Mouse (Mus musculus): ENCODE measurements around the gene Itpr2.

Itpr2 gene

GRCm38 (mm10) chr6:146112211-146112610, 389.8 kb downstream of the Itpr2 start:
- DNase-seq (ENCODE audit: low spot score in 2 of 2), result no peak

DNA sequence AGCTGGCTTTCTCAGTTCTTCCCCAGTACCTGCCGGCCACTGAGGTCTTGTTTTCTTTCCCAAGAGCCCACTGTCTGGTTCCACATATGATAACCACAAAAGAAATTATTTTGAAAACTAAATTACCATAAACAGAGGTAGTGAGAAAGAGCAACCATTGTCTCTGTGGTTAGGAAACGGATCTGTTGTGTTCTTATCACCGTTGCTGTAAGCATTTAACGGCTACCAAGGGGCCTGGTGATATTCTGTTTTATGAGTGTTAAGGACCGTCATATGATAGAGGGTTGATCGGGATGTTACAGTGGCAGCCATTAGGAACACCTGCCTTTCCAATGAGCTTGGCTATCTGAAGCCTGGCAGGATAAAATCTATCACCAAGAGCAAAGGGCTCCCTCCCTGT, 390.2 kb downstream of the Itpr2 start:
- no peak for DNase-seq (ENCODE audit: low spot score in 2 of 2)

DNA sequence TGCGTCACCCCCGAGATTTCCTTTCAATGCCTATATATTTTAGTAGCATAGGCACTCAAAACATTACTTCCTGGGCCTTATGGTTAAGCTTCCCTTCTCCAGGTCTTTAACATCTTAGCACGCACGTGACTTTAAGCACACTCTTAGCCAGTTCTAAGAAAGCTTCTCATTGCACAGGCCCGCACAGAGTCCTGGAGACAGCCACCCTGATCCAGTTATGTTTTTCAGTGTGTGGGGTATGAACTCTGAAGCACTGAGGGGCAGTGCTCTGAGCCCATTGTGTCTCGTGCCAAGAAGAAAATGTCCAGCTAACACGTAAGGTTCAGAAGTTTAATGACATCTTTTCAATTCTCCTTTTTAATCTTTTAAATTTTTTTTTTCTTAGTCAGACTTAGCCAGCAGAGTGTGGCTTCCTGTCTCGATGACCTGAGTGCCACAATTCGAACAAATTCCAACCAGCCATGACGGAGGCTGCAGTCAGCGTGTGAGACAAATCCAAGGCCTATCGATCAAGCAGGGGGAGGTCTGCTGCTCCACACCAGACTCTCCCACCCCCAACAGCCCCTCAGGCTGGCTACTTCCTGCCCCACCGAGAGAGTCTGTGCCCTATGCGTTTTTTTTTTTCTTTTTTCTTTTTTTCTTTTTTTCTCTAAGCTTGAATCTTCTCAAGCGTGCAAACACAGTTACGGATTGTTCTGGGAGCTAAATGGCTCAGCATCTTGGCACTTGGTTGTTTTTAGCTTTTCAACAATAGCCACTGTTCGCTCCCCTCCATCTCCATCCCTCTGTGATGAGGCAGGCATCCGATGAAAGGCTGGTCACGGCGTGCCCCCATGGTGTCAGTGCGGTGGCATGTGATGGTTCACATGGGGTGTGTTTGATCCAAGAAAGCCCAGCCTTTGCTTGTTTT, 390.9 kb downstream of the Itpr2 start:
- peak; percentile 20 to 35 for DNase-seq (ENCODE audit: low spot score in 2 of 2)

- DNase-seq (ENCODE audit: low spot score in 2 of 2), result no peak
These were observed 391.6 kb downstream of the Itpr2 start for GRCm38 (mm10) chr6:146110425-146110824.

GRCm38 (mm10) chr6:146108695-146109094, 393.3 kb downstream of the Itpr2 start:
- DNase-seq (ENCODE audit: low spot score in 2 of 2), result no peak

DNA sequence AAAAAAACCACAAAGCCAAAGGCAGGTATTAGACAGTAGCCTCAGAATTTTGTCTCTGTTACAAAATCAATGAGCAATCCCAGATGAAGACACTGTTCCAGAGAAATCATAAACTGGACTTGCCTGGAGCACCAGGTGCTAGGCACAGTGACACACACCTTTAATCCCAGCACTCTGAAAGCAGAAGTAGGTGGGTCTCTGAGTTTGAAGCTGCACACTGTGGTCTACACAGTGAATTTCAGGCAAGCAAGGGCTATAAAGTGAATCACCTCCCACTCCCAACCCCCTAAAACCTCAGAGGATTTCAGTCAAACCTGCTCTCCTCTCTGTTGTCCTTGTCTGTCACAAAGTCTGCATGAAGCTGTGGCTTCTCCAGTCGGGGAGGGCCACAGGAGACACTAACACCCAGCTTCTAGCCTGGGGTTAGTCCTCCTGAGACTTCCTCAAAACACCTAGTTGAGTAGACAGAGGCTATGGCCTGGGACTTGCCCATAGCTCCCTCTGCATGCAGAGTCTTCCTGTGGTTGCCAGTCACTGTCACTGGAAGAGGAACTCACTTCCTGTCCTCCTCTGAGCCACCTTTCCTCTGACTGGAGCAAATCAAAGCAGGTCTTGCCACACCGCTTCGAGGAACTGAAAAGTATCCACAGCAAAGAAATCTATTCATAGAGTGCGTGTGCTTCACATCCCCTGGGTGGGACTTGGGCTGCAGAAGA, 394.7 kb downstream of the Itpr2 start:
- DNase-seq (ENCODE audit: low spot score in 2 of 2), result peak; percentile 22 to 26

GRCm38 (mm10) chr6:146083056-146083961, 418.7 kb downstream of the Itpr2 start:
- DNase-seq (ENCODE audit: low spot score in 2 of 2), result no peak

- no peak for DNase-seq (ENCODE audit: low spot score in 2 of 2)
These were observed 419.5 kb downstream of the Itpr2 start for GRCm38 (mm10) chr6:146082476-146082875.

- no peak for DNase-seq (ENCODE audit: low spot score in 2 of 2)
These were observed 420.4 kb downstream of the Itpr2 start for GRCm38 (mm10) chr6:146081578-146081977.

- peak; percentile 39 to 42 for DNase-seq (ENCODE audit: low spot score in 2 of 2)
These were observed 421.2 kb downstream of the Itpr2 start for GRCm38 (mm10) chr6:146080546-146081512.

DNA sequence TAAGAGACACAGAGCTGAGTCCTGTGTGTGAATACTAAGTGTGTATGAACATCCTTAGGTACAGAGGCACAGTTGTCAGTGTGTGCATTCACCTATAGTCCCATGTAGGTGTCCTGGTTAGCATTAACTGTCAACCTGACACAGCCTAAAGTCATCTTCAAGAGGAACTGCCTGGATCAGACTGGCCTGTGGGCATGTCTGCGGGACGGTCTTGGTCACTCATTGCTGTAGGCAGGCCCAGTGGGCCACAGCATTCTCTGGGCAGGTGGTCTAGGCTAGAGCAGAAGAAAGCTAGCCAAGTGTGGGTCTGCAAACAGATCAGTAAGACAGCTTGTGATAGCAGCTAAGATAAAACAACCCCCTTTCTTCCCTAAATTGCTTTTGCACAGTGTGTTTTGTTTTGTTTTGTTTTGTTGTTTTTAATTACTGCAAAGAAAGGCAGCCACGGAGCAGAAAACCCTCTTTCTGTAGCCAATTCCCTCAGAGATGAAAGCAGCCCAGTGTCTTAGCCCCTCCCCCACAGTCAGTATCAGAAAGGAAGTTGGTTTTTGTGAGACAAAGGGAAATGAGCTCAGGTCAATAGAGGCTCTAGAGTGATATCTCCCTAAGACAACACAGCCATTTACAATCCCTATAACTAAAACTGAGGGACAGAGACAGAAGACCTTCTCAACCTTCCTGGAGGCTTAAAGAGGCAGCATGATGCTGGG, 422.1 kb downstream of the Itpr2 start:
- DNase-seq (ENCODE audit: low spot score in 2 of 2), result peak; percentile 70 to 77

DNA sequence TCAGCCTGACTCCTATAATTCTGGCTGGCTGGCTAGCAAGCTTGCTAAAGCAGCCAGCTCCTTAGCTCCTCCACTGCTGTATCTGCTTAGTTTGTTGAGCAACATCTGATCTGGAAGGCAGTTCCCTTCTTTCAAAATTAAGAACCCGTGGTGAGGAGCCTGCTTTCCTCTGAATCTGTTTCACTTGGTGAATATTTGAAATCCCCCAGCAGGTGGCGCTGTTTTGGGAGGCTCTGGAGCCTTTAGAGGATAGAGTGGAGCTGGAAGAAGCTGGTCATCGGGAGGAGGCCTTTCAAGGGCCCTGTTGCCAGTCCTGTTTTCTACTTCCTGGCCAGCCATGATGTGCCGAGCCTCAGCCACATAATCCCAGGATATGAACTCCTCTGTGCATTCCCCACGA, 422.8 kb downstream of the Itpr2 start:
- DNase-seq (ENCODE audit: low spot score in 2 of 2), result peak; percentile 49 to 73

GRCm38 (mm10) chr6:146078136-146078535, 423.9 kb downstream of the Itpr2 start:
- DNase-seq (ENCODE audit: low spot score in 2 of 2), result no peak

GRCm38 (mm10) chr6:146077124-146077889, 424.7 kb downstream of the Itpr2 start:
- no peak for DNase-seq (ENCODE audit: low spot score in 2 of 2)

DNA sequence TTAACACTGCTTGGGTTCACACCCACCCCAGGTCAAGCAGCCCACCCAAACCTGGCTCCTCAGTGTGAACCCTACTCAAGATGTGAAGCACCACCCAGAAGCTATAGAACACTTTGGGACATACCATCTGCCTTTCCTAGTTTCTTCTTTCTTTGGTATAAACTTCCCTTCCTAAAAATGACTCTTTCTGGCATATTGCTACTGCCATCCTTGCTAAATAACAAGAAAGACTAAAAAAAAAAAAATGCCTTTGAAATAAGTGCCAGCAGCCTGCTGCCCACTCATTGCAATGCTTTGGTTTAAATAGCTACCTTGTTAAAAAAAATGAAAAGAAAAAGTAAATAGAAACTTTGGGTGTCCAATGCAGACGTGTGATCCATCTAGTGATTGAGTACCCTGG, 429.2 kb downstream of the Itpr2 start:
- no peak for DNase-seq (ENCODE audit: low spot score in 2 of 2)

- DNase-seq (ENCODE audit: low spot score in 2 of 2), result no peak
These were observed 430.1 kb downstream of the Itpr2 start for GRCm38 (mm10) chr6:146071883-146072282.
